Comparison of ENCODE assay signal across 24 mouse cellular contexts in genomic region chr17:85730231-85731015, GRCm38 (mm10). TPM values are rescaled to one million over a fixed set of nuclear protein-coding genes. Genes with fewer than 3 reads are reported as not detected.
DNase-seq lines count a peak whose midpoint lies in the region; ATAC-seq lines count a peak whose summit lies in the region.
"Had no signal": no experiment of that assay in that cellular context is flagged by ENCODE, and none has a peak within 500 bp of the region (broad histone marks: within the 10 kb centered on the region; RNA-seq: fewer than 3 reads in every experiment).

No protein-coding gene starts in this region.

- peak; percentile 10 for DNase-seq in adrenal gland, adult 2 months
- DNase-seq in adrenal gland, postnatal 4 days (ENCODE audit: low spot score in 2 of 2): no peak
- DNase-seq in heart, adult 11 months: peak; percentile 93
- peak; percentile 27 to 38 for DNase-seq in right cerebral cortex, postnatal 10 days (ENCODE audit: low spot score in 2 of 2)
- DNase-seq in right cerebral cortex, postnatal 4 days: no peak
- DNase-seq: adrenal gland, postnatal 14 days; cerebellum, adult 18-20 months; cerebellum, adult 9-11 months; cerebellum, postnatal 36 days; embryo, embryonic 11 days; gastrocnemius, postnatal 25 days; kidney, adult 11 months had no signal

- H3K4me1 ChIP-seq in heart, embryonic 11.5 days (ENCODE audit: control insufficient read depth, insufficient read depth, low read length): no peaks in the 10 kb centered on the region
- H3K4me1 ChIP-seq: embryonic facial prominence, embryonic 13.5 days; forebrain, embryonic 12.5 days; heart, embryonic 10.5 days; hindbrain, embryonic 12.5 days; hindbrain, embryonic 15.5 days had no signal

- no peaks in the 10 kb centered on the region for H3K9me3 ChIP-seq in heart, embryonic 11.5 days (replicated peaks; ENCODE audit: control insufficient read depth, low read length)
- H3K9me3 ChIP-seq: embryonic facial prominence, embryonic 10.5 days; embryonic facial prominence, embryonic 13.5 days; forebrain, embryonic 12.5 days; forebrain, embryonic 15.5 days; heart, embryonic 10.5 days; hindbrain, embryonic 12.5 days; hindbrain, embryonic 15.5 days had no signal

- H3K27ac ChIP-seq in heart, embryonic 11.5 days (ENCODE audit: low read depth, low read length): no peak overlapping the region
- H3K27ac ChIP-seq: embryonic facial prominence, embryonic 10.5 days; embryonic facial prominence, embryonic 13.5 days; forebrain, embryonic 12.5 days; forebrain, embryonic 15.5 days; heart, adult 2 months; heart, embryonic 10.5 days; hindbrain, embryonic 12.5 days; hindbrain, embryonic 15.5 days had no signal

- no peak overlapping the region for H3K9ac ChIP-seq in heart, embryonic 11.5 days (ENCODE audit: low read depth, low read length)
- H3K9ac ChIP-seq: embryonic facial prominence, embryonic 13.5 days; forebrain, embryonic 12.5 days; forebrain, embryonic 15.5 days; hindbrain, embryonic 12.5 days; hindbrain, embryonic 15.5 days had no signal

- no peaks in the 10 kb centered on the region; the same call in 1 of the 2 replicates for H3K27me3 ChIP-seq in heart, embryonic 11.5 days (ENCODE audit: control insufficient read depth, insufficient read depth, low read length)
- H3K27me3 ChIP-seq: embryonic facial prominence, embryonic 13.5 days; forebrain, embryonic 12.5 days; forebrain, embryonic 15.5 days; hindbrain, embryonic 15.5 days had no signal

- no peak overlapping the region for H3K4me3 ChIP-seq in heart, embryonic 11.5 days (ENCODE audit: low read depth, low read length)
- H3K4me3 ChIP-seq: embryonic facial prominence, embryonic 10.5 days; embryonic facial prominence, embryonic 13.5 days; forebrain, embryonic 12.5 days; forebrain, embryonic 15.5 days; heart, adult 2 months; heart, embryonic 10.5 days; hindbrain, embryonic 12.5 days; hindbrain, embryonic 15.5 days had no signal

- no peak overlapping the region for H3K4me2 ChIP-seq in heart, embryonic 11.5 days
- H3K4me2 ChIP-seq: embryonic facial prominence, embryonic 13.5 days; forebrain, embryonic 12.5 days; forebrain, embryonic 15.5 days; hindbrain, embryonic 12.5 days; hindbrain, embryonic 15.5 days had no signal

- 77% methylated on average over 12 of the region's 12 CpGs for WGBS in heart, embryonic 11.5 days (ENCODE audit: insufficient replicate concordance)

- no peak for ATAC-seq in heart, embryonic 11.5 days (replicated peaks; ENCODE audit: insufficient number of reproducible peaks, low FRiP score, low TSS enrichment)
- ATAC-seq: forebrain, embryonic 15.5 days had no signal

- H3K36me3 ChIP-seq in heart, embryonic 11.5 days (ENCODE audit: control insufficient read depth, insufficient read depth, low read length): no peaks in the 10 kb centered on the region
- H3K36me3 ChIP-seq: embryonic facial prominence, embryonic 10.5 days; embryonic facial prominence, embryonic 13.5 days; forebrain, embryonic 12.5 days; forebrain, embryonic 15.5 days; heart, embryonic 10.5 days; hindbrain, embryonic 12.5 days; hindbrain, embryonic 15.5 days had no signal

RNA-seq across cellular contexts. Expression of gene Six2, which starts 42.3 kb away (rescaled TPM):
- total RNA-seq in adrenal gland, adult 2 months (2021): not detected
- polyA plus RNA-seq in adrenal gland, adult 2 months (2012; rRNA removed): 0.12 and 0.18 TPM in 2 replicates
- under 1 TPM; 0.28 to 0.50 TPM for total RNA-seq in adrenal gland, postnatal 4 days (2021)
- 1.5 and 2.1 TPM in 2 replicates for polyA plus RNA-seq in heart, embryonic 11.5 days (2014; fragmentation: Nextera tagmentation; extraction: Ambion mirVana)
- total RNA-seq: adrenal gland, postnatal 14 days; hematopoietic stem cell, adult 5-6 weeks had no signal
- polyA plus RNA-seq: erythroblast, embryonic 14.5 days; gonadal fat pad, adult 2 months had no signal

Comparison
In these comparisons a context has a peak if more than half of its experiments do, and no peak if none do; other contexts are left out.
1. DNase-seq: peak in adrenal gland, adult 2 months (single experiment), heart, adult 11 months (single experiment) and right cerebral cortex, postnatal 10 days (2 of 2); none in adrenal gland, postnatal 4 days (0 of 2) and right cerebral cortex, postnatal 4 days (single experiment).